Mouse (Mus musculus) C2C12 (cell line): ENCODE measurements around the gene Mipep.

ENCODE experiments used
- CTCF ChIP-seq: IDR thresholded peaks from one replicate; pipeline ENCODE4 v1.5.1; 2011; ENCODE audit not compliant: control insufficient read depth, insufficient read depth, insufficient read length
- MAX ChIP-seq: IDR thresholded peaks from one replicate; pipeline ENCODE4 v1.6.1; 2011; ENCODE audit warnings: mild to moderate bottlenecking, control low read depth
- USF1 ChIP-seq: IDR thresholded peaks from one replicate; pipeline ENCODE4 v1.6.1; 2011; ENCODE audit warnings: low read depth, mild to moderate bottlenecking, control low read depth, moderate library complexity

DNA sequence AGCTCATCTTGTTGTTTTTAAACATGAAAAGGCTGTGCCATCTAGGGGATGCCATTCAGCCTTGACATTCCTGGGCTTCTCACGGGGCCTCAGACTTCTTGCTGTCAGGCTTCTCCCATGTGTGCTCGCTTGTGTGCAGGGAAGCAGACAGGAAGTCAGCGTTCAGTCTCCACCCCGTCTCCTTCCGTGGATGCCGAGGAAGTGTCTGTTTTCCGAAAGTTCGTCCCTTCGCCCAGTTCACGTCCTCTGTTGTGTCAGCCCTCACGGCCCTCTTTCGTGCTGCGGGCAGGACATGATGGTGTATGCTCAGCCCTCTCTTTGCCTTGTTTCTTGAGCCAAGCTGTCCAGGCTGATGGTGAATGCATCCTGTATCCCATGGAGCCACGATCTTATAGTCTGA lies 65.7 kb downstream of the Mipep start:
- no peak for TF ChIP-seq CTCF
- no peak for TF ChIP-seq USF1
- TF ChIP-seq MAX = no peak
